Mouse (Mus musculus) cortical plate, adult 2 months (tissue): ENCODE results near the gene Gm44579.

ENCODE experiments used
- CTCF ChIP-seq: fragments of 200-500 bp; IDR thresholded peaks from 2 replicates; pipeline ENCODE4 v1.5.1; 2011; ENCODE audit warnings: mild to moderate bottlenecking, control low read depth, low read length; ENCODE audit not compliant: insufficient read depth; ENCODE audit errors: extremely low read depth
- POLR2A ChIP-seq: fragments of 200-500 bp; IDR thresholded peaks from 2 replicates; pipeline ENCODE4 v1.6.1; 2011; ENCODE audit warnings: mild to moderate bottlenecking, low read length, control low read depth; ENCODE audit not compliant: insufficient read depth; ENCODE audit errors: extremely low read depth

DNA sequence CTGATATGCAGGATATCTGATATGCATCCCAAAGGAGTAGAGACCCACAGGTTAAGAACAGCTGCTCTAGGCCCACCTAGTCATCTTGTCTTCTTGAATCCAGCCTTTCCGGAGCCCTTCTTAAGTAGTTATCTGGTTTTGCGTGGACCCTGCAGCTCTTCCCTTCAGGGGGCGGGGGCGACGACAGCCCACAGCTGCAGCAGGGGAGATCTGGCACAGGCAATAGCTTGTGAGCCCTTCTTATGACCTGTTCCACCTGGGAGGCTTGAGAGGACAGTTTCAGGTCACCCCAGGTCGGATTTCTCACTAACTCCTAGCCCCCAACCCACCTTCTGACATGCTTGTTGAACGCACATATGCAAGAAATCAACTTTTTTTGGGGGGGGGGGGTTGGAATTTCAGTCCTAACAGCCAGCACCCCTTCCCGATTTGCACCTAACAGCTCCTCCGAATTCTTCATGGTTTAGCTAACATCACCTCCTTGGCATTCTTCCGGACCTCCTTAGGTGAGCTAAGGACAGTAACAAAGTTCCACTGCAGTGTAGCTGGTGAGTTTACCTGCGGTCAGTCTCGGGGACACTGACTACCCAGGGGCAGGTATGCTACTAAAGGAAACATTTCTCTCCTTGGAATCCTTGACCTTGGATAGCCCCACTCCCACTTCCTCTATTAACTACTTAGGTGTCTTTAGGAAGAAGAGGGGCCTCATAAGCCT is 38.8 kb downstream of the Gm44579 start:
- TF ChIP-seq CTCF (no peak), POLR2A (no peak)
